Mouse (Mus musculus): Measurements from ENCODE around the gene Crhbp. TPM values are rescaled to one million over a fixed set of nuclear protein-coding genes. Genes with fewer than 3 reads are reported as not detected.
A peak's percentile ranks its signal among the peaks of the same experiment; 100 is the strongest.

Crhbp gene
- 21.0 and 23.9 TPM in 2 replicates for polyA plus RNA-seq (2012; rRNA removed)

GRCm38 (mm10) chr13:95444824-95445223 is at the start of gene Crhbp:
TSS of gene Crhbp (minus strand) at chr13:95444924.
- H3K4me1 ChIP-seq (ENCODE audit: control insufficient read depth, insufficient read depth, low read length) = no peaks in the 10 kb centered on the region
- H3K27ac ChIP-seq (ENCODE audit: insufficient read depth, low read length) = no peak within 1 kb of the TSS
- TF ChIP-seq CTCF (IDR thresholded peaks at IDR 0.05; ENCODE audit: extremely low read depth, insufficient read depth, low read length) (no peak), POLR2A (IDR thresholded peaks at IDR 0.05; ENCODE audit: extremely low read depth, insufficient read depth, low read length) (no peak)
- no peak within 1 kb of the TSS for H3K4me3 ChIP-seq (ENCODE audit: insufficient read depth, low read length)

DNA sequence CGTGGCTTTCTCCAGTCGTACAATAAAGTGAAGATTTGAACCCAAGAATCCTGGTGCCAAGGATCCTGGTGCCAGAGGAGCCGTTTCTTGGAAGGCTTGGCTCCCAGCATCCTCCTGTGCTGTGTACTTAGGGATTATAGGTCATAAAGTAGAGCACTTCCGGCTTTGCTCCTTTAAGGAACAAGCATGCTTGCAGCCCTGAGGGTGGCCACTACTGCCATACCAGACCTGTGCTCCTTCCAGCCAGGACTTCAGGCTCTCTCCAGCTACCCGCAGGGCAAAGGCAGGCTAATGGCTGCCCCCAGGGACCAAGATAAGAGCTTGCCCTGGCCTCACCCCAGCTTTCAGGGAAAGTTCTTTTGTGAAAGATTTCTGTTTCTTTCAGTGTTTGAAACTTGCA is 48.6 kb upstream of the Crhbp start:
- Histone ChIP-seq H3K4me1 (ENCODE audit: control insufficient read depth, insufficient read depth, low read length) (no peaks in the 10 kb centered on the region), H3K27ac (ENCODE audit: insufficient read depth, low read length) (no peak overlapping the region), H3K4me3 (ENCODE audit: insufficient read depth, low read length) (no peak overlapping the region)
- TF ChIP-seq POLR2A (IDR thresholded peaks at IDR 0.05; ENCODE audit: extremely low read depth, insufficient read depth, low read length) = no peak
- no peak for TF ChIP-seq CTCF (IDR thresholded peaks at IDR 0.05; ENCODE audit: extremely low read depth, insufficient read depth, low read length)

- Histone ChIP-seq H3K4me3 (ENCODE audit: insufficient read depth, low read length) (no peak overlapping the region), H3K4me1 (ENCODE audit: control insufficient read depth, insufficient read depth, low read length) (no peaks in the 10 kb centered on the region), H3K27ac (ENCODE audit: insufficient read depth, low read length) (no peak overlapping the region)
- TF ChIP-seq CTCF (IDR thresholded peaks at IDR 0.05; ENCODE audit: extremely low read depth, insufficient read depth, low read length) (no peak), POLR2A (IDR thresholded peaks at IDR 0.05; ENCODE audit: extremely low read depth, insufficient read depth, low read length) (no peak)
Observed at GRCm38 (mm10) chr13:95491327-95491726, 46.6 kb upstream of the Crhbp start.

DNA sequence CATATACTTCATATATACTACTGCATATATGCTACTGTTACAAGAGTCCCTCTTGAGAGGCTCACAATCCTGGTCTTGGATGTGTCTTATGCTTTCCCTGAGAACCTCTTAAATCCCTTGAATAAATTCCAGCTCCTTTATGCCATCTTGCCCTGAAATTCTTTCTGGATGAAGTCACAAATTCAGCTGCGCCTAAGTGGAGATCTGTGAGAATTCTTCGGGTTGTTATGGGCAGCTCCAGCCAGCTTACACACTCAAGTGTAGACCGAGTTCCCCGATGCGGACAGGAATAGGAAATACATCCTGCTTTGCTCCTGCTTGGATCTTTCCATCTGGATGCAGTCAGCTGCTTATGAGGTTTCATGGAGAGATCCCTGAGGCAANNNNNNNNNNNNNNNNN is 39.9 kb upstream of the Crhbp start:
- Histone ChIP-seq H3K4me1 (ENCODE audit: control insufficient read depth, insufficient read depth, low read length) (no peaks in the 10 kb centered on the region), H3K27ac (ENCODE audit: insufficient read depth, low read length) (no peak overlapping the region), H3K4me3 (ENCODE audit: insufficient read depth, low read length) (no peak overlapping the region)
- TF ChIP-seq POLR2A (IDR thresholded peaks at IDR 0.05; ENCODE audit: extremely low read depth, insufficient read depth, low read length) (no peak), CTCF (IDR thresholded peaks at IDR 0.05; ENCODE audit: extremely low read depth, insufficient read depth, low read length) (no peak)

DNA sequence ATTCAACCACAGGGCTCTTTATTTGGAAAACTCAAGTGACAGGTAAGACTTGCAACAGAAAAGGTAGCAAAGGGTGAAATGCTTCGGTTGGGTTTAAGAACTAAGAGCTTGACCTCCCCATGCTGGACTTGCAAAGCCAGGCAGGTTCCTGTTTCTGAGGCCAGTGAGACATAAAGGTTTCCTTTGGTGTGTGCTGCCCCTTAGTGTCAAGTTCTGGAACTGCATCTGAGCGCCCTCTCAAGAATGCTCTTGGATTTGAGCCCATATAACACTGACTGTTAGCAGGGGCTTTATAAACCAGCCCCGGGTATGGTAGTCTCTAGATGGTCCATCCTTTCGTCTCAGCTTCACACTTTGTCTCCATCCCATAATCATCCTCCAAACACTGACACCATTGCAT is 36.7 kb upstream of the Crhbp start:
- no peak overlapping the region for H3K27ac ChIP-seq (ENCODE audit: insufficient read depth, low read length)
- no peaks in the 10 kb centered on the region for H3K4me1 ChIP-seq (ENCODE audit: control insufficient read depth, insufficient read depth, low read length)
- peak; percentile 94 for TF ChIP-seq CTCF (IDR thresholded peaks at IDR 0.05; ENCODE audit: extremely low read depth, insufficient read depth, low read length)
- TF ChIP-seq POLR2A (IDR thresholded peaks at IDR 0.05; ENCODE audit: extremely low read depth, insufficient read depth, low read length) = no peak
- H3K4me3 ChIP-seq (ENCODE audit: insufficient read depth, low read length) = no peak overlapping the region

DNA sequence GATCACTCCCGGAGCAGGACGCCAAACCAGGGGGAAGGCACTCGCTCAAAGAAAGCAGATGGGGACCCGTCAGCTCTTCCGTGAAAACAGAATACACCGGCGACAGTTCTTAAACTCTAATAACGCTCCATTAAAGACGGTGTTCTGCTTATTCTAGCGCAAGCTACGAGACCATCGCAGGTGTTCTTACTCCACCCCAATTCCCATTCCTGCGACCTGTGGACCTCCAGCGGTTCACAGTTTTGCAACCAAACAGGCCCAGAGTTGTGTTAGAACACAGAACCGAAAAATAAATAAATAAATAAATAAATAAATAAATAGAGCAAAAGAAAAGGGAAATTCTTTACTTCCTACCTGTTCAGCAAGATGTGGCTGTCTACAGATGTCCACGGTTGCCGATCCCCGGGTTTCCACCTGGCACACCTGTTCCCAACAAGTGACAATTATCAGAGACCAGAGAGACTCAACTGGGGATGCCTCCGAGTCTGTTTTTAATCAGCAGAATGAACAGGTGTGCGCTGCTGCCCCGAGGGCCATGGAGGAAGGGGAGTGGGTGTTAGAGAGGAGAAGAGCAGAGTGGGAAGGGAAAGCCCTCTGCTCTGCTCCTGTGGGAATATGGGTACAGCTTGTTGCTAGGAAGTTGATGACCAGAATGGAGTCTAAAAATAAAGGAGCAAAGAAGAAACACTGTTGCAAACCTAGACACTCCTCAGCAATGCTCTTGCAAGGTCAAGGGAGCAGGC is 34.1 kb upstream of the Crhbp start, which contains the start of gene S100z:
TSS of gene S100z (minus strand) at position 51 of the 743 bp plus-strand sequence.
- Histone ChIP-seq H3K4me1 (ENCODE audit: control insufficient read depth, insufficient read depth, low read length) (no peaks in the 10 kb centered on the region), H3K27ac (ENCODE audit: insufficient read depth, low read length) (no peak within 1 kb of the TSS), H3K4me3 (ENCODE audit: insufficient read depth, low read length) (no peak within 1 kb of the TSS)
- no peak for TF ChIP-seq POLR2A (IDR thresholded peaks at IDR 0.05; ENCODE audit: extremely low read depth, insufficient read depth, low read length)
- TF ChIP-seq CTCF (IDR thresholded peaks at IDR 0.05; ENCODE audit: extremely low read depth, insufficient read depth, low read length) = no peak

DNA sequence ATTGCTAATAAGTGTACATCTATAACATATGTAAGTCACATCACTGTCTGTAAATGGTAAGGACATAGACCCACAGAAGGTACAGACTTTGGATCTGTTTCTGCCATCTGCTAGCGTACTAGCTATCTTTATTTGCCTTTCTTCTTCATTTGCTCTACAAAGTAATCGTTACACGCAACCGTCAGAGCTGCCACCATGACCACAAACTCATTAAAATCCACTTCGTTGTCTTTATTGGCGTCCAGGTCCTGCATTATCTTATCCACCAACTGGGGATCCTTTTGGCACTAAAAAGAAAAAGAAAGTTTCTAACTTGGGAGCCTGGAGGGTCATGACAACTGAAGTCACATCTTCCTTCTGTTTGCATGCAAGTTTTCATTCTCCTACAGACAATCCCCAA is 32.4 kb upstream of the Crhbp start:
- Histone ChIP-seq H3K4me1 (ENCODE audit: control insufficient read depth, insufficient read depth, low read length) (no peaks in the 10 kb centered on the region), H3K4me3 (ENCODE audit: insufficient read depth, low read length) (no peak overlapping the region), H3K27ac (ENCODE audit: insufficient read depth, low read length) (no peak overlapping the region)
- TF ChIP-seq POLR2A (IDR thresholded peaks at IDR 0.05; ENCODE audit: extremely low read depth, insufficient read depth, low read length) = no peak
- no peak for TF ChIP-seq CTCF (IDR thresholded peaks at IDR 0.05; ENCODE audit: extremely low read depth, insufficient read depth, low read length)

- Histone ChIP-seq H3K27ac (ENCODE audit: insufficient read depth, low read length) (no peak overlapping the region), H3K4me1 (ENCODE audit: control insufficient read depth, insufficient read depth, low read length) (no peaks in the 10 kb centered on the region), H3K4me3 (ENCODE audit: insufficient read depth, low read length) (no peak overlapping the region)
- no peak for TF ChIP-seq CTCF (IDR thresholded peaks at IDR 0.05; ENCODE audit: extremely low read depth, insufficient read depth, low read length)
- TF ChIP-seq POLR2A (IDR thresholded peaks at IDR 0.05; ENCODE audit: extremely low read depth, insufficient read depth, low read length) = no peak
Observed at GRCm38 (mm10) chr13:95475124-95475523, 30.4 kb upstream of the Crhbp start.

GRCm38 (mm10) chr13:95474294-95474693 is 29.6 kb upstream of the Crhbp start:
- TF ChIP-seq POLR2A (IDR thresholded peaks at IDR 0.05; ENCODE audit: extremely low read depth, insufficient read depth, low read length) = no peak
- TF ChIP-seq CTCF (IDR thresholded peaks at IDR 0.05; ENCODE audit: extremely low read depth, insufficient read depth, low read length) = no peak

GRCm38 (mm10) chr13:95470970-95471369 is 26.2 kb upstream of the Crhbp start:
- Histone ChIP-seq H3K27ac (ENCODE audit: insufficient read depth, low read length) (no peak overlapping the region), H3K4me1 (ENCODE audit: control insufficient read depth, insufficient read depth, low read length) (no peaks in the 10 kb centered on the region), H3K4me3 (ENCODE audit: insufficient read depth, low read length) (no peak overlapping the region)
- no peak for TF ChIP-seq POLR2A (IDR thresholded peaks at IDR 0.05; ENCODE audit: extremely low read depth, insufficient read depth, low read length)
- peak; percentile 15; the same call in 1 of the 2 replicates for TF ChIP-seq CTCF (IDR thresholded peaks at IDR 0.05; ENCODE audit: extremely low read depth, insufficient read depth, low read length)

More at GRCm38 (mm10) chr13:95474294-95474693, 29.6 kb upstream of the Crhbp start:
- H3K4me1 ChIP-seq (ENCODE audit: control insufficient read depth, insufficient read depth, low read length) = no peaks in the 10 kb centered on the region
- no peak overlapping the region for H3K4me3 ChIP-seq (ENCODE audit: insufficient read depth, low read length)
- H3K27ac ChIP-seq (ENCODE audit: insufficient read depth, low read length) = no peak overlapping the region
